Mouse (Mus musculus): Measurements from ENCODE around the gene Osbpl3. TPM values are rescaled to one million over a fixed set of nuclear protein-coding genes. Genes with fewer than 3 reads are reported as not detected.

The Osbpl3 gene
- total RNA-seq, 2 experiments from 2014 or later, result 22.4 to 25.3 TPM

- no peak for DNase-seq
- intact Hi-C loops (cut with DNase I), result no loop called here
Observed at GRCm38 (mm10) chr6:50244126-50244525, 211.9 kb downstream of the Osbpl3 start.

Other genes starting within 250 kb of the Osbpl3 start
- gene Gsdme, start 192.3 kb downstream of the Osbpl3 start, total RNA-seq (2021), result 10 to 100 TPM; 22.8 to 24.4 TPM
- 10 to 100 TPM; 32.3 to 35.4 TPM for gene Cycs, start 110.3 kb upstream of the Osbpl3 start, total RNA-seq (2021)
- 1 to 10 TPM; 1.4 TPM for gene 4921507P07Rik, start 140.4 kb upstream of the Osbpl3 start, total RNA-seq (2021)
- not detected for gene Npvf, start 198.2 kb upstream of the Osbpl3 start, total RNA-seq (2021)